Mouse (Mus musculus): ENCODE measurements around the gene Neurl1b. TPM values are rescaled to one million over a fixed set of nuclear protein-coding genes. Genes with fewer than 3 reads are reported as not detected.

Neurl1b gene
- total and polyA plus RNA-seq, 3 experiments = 0.12 to 0.28 TPM; not detected in 1

GRCm38 (mm10) chr17:26462634-26463170, 48.1 kb downstream of the Neurl1b start:
- DNase-seq (ENCODE audit: low read depth, low spot score) = peak; percentile 56
- H3K27ac ChIP-seq (ENCODE audit: control insufficient read depth, low read depth, low read length) = no peak overlapping the region
- H3K9ac ChIP-seq (ENCODE audit: control insufficient read depth, low read depth, low read length, poor library complexity, severe bottlenecking) = no peak overlapping the region
- H3K4me3 ChIP-seq (ENCODE audit: control insufficient read depth in 1 of 2, insufficient read depth in 1 of 2, low read depth in 2 of 2, low read length in 2 of 2) = no peak overlapping the region
- no peaks in the 10 kb centered on the region for H3K36me3 ChIP-seq (ENCODE audit: control insufficient read depth in 1 of 2, insufficient read depth in 2 of 2, low read length in 2 of 2)
- no peak for TF ChIP-seq USF2 (IDR thresholded peaks at IDR 0.05; ENCODE audit: borderline replicate concordance in 1 of 2, insufficient read depth in 1 of 2, low read depth in 1 of 2, low read length in 2 of 2)
- TF ChIP-seq ZC3H11A (IDR thresholded peaks at IDR 0.05; ENCODE audit: low read depth, low read length) = peak; percentile 71
- TF ChIP-seq RAD21 (IDR thresholded peaks at IDR 0.05; ENCODE audit: low read depth, low read length) = peak; percentile 70
- TF ChIP-seq ZNF384 (IDR thresholded peaks at IDR 0.05; ENCODE audit: low read depth, low read length) = no peak
- peak; percentile 71 to 81 (median 72) for TF ChIP-seq CTCF (IDR thresholded peaks at IDR 0.05 in 2 of 3, conservative IDR thresholded peaks at IDR 0.05 in 1 of 3; ENCODE audit: control insufficient read depth in 1 of 3, insufficient read depth in 1 of 3, low read depth in 2 of 3, low read length in 3 of 3, poor library complexity in 1 of 3, severe bottlenecking in 1 of 3)
- no peak for TF ChIP-seq NELFE (IDR thresholded peaks at IDR 0.05; ENCODE audit: low read depth, low read length)
- TF ChIP-seq BHLHE40 (IDR thresholded peaks at IDR 0.05; ENCODE audit: borderline replicate concordance, low read depth, low read length) = no peak
- no peak for TF ChIP-seq MAZ (IDR thresholded peaks at IDR 0.05; ENCODE audit: low read depth, low read length)
- no peak for TF ChIP-seq MYB (IDR thresholded peaks at IDR 0.05; ENCODE audit: low read depth, low read length)
- no peak for TF ChIP-seq UBTF (IDR thresholded peaks at IDR 0.05; ENCODE audit: borderline replicate concordance, insufficient read depth, low read depth, low read length)
- TF ChIP-seq SMC3 (IDR thresholded peaks at IDR 0.05; ENCODE audit: low read depth, low read length) = peak; percentile 74
- H3K4me1 ChIP-seq (ENCODE audit: control insufficient read depth in 1 of 2, insufficient read depth in 2 of 2, low read length in 2 of 2) = no peaks in the 10 kb centered on the region
- H3K9me3 ChIP-seq (replicated peaks; ENCODE audit: insufficient read depth, low read length) = no peaks in the 10 kb centered on the region
- no peaks in the 10 kb centered on the region for H3K79me2 ChIP-seq (ENCODE audit: control insufficient read depth, insufficient read depth, low read length, poor library complexity)
- no peaks in the 10 kb centered on the region; a peak in 1 of 4 replicates for H3K27me3 ChIP-seq (ENCODE audit: control insufficient read depth in 1 of 2, insufficient read depth in 2 of 2, low read length in 2 of 2)

GRCm38 (mm10) chr17:26463432-26463831, 48.8 kb downstream of the Neurl1b start:
- Histone ChIP-seq H3K27ac (ENCODE audit: control insufficient read depth, low read depth, low read length) (no peak overlapping the region), H3K9ac (ENCODE audit: control insufficient read depth, low read depth, low read length, poor library complexity, severe bottlenecking) (no peak overlapping the region), H3K4me1 (ENCODE audit: control insufficient read depth in 1 of 2, insufficient read depth in 2 of 2, low read length in 2 of 2) (no peaks in the 10 kb centered on the region), H3K4me3 (ENCODE audit: control insufficient read depth in 1 of 2, insufficient read depth in 1 of 2, low read depth in 2 of 2, low read length in 2 of 2) (no peak overlapping the region), H3K9me3 (replicated peaks; ENCODE audit: insufficient read depth, low read length) (no peaks in the 10 kb centered on the region), H3K27me3 (ENCODE audit: control insufficient read depth in 1 of 2, insufficient read depth in 2 of 2, low read length in 2 of 2) (no peaks in the 10 kb centered on the region; a peak in 1 of 4 replicates), H3K36me3 (ENCODE audit: control insufficient read depth in 1 of 2, insufficient read depth in 2 of 2, low read length in 2 of 2) (no peaks in the 10 kb centered on the region), H3K79me2 (ENCODE audit: control insufficient read depth, insufficient read depth, low read length, poor library complexity) (no peaks in the 10 kb centered on the region)
- TF ChIP-seq POLR2A (IDR thresholded peaks at IDR 0.05; ENCODE audit: control insufficient read depth in 1 of 2, insufficient read depth in 1 of 2, low read depth in 1 of 2, low read length in 2 of 2, poor library complexity in 1 of 2) = no peak
- TF ChIP-seq USF1 (IDR thresholded peaks at IDR 0.05; ENCODE audit: low read depth, low read length) = no peak
- no peak for TF ChIP-seq ZC3H11A (IDR thresholded peaks at IDR 0.05; ENCODE audit: low read depth, low read length)
- TF ChIP-seq GATA1 (IDR thresholded peaks at IDR 0.05; ENCODE audit: low read depth, low read length) = no peak
- no peak for TF ChIP-seq RCOR1 (IDR thresholded peaks at IDR 0.05; ENCODE audit: low read depth, low read length)
- TF ChIP-seq POLR2AphosphoS5 (IDR thresholded peaks at IDR 0.05; ENCODE audit: borderline replicate concordance, low read depth, low read length) = no peak
- TF ChIP-seq HCFC1 (IDR thresholded peaks at IDR 0.05; ENCODE audit: low read depth, low read length) = no peak
- no peak for TF ChIP-seq TBP (IDR thresholded peaks at IDR 0.05; ENCODE audit: low read depth, low read length)
- no peak for TF ChIP-seq E2F4 (IDR thresholded peaks at IDR 0.05; ENCODE audit: borderline replicate concordance, low read depth, low read length)
- TF ChIP-seq CTCF (IDR thresholded peaks at IDR 0.05 in 2 of 3, conservative IDR thresholded peaks at IDR 0.05 in 1 of 3; ENCODE audit: control insufficient read depth in 1 of 3, insufficient read depth in 1 of 3, low read depth in 2 of 3, low read length in 3 of 3, poor library complexity in 1 of 3, severe bottlenecking in 1 of 3) = no peak
- no peak for TF ChIP-seq GABPA (IDR thresholded peaks at IDR 0.05; ENCODE audit: low read depth, low read length)
- TF ChIP-seq ELF1 (IDR thresholded peaks at IDR 0.05; ENCODE audit: low read depth, low read length) = no peak
- no peak for DNase-seq (ENCODE audit: low read depth, low spot score)
